Mouse (Mus musculus): Measurements from ENCODE around the gene Ccdc121.

DNA sequence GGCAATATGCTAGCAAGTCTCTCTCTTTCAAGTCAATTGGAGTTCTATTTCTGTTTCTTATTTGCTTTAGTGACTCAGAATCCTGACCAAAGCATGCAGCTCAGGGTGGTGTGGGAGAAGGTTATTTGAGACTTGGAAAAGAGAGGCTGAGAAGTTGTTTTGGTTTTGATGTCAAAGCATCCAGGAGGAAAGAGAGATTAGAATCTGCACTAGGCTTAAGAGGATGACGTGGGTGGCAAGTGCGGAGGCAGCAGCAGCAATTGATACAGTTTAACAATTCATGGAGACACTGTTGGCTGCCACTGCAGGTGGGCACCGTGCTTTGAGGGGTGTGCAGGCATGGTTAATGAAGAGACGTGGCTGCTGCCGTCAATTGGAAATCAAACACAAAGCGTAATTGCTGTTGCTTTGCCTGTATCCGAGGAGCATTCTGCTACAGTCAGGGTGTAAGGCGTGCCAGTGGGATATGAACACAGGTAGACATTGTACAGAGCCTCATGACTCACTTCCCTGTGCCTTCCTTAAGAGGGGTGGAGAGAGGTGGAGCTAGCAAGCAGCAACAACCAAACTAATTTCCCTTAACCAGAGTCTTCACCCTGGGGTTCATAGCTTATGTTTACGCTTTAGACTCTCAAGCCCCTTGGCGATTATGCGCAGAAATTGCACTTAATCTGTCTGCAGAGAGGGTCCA, 10.3 kb upstream of the Ccdc121 start:
- TF ChIP-seq CTCF (IDR thresholded peaks at IDR 0.05; ENCODE audit: borderline replicate concordance, insufficient read depth, low read length) (no peak), POLR2A (IDR thresholded peaks at IDR 0.05; ENCODE audit: low read depth, low read length) (no peak)

All from embryonic fibroblast, embryonic 13.5 days (primary cell).